Mouse (Mus musculus): ENCODE measurements around the gene Chchd6.

DNA sequence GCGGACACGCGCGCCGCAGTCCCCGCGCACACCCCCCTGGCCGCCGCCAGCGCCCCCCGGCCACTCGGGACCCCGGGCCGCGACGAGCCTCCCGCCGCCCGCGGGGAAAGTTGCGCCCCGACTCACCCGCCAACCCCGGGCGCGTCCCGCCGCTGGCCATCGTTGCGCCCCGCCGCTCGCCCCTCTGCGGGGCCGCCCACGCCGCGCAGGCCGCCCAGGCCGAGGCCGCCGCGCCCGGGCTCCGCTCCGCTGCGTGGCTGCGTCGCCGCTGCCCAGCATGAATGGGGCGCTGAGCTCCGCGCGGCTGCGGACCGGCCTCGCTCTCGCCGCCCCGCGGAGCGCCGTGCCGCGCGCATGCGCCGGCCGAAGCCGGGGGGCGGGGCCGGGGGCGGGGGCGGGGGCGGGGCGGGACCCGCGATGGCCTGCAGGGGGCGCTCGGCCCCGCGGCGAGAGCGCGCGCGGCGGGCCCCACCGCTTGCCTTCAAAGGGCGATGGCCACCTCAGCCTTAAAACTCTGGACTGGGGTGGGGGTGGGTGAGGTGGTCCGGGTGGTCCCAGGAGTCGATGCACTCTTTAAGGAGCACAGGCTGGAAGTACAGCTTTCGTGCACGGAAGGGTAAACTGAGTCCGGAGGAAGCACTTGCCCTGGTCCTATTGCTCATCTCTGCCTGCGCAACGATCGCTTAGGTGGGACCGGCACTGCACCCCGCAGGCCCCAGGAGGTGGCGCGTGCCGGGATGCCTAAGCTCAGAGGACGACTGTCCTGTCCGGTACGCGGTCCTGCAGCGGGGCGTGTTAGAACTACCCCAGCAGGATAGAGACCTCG is 233.0 kb downstream of the Chchd6 start, which contains the start of gene Plxna1:
- TF ChIP-seq GATA1 (IDR thresholded peaks at IDR 0.05; ENCODE audit: borderline replicate concordance, low read length): no peak
- no peak for TF ChIP-seq FLI1 (IDR thresholded peaks at IDR 0.05; ENCODE audit: low read length)

All from megakaryocyte, embryonic 14.5 days (primary cell).